Mouse (Mus musculus) heart, adult 2 months (tissue): ENCODE measurements at regions not wholly inside any gene's neighbourhood (a gene's known extent, or its start where the extent isn't known, plus 50 kb on each side); places are given as distances from the start of the nearest gene placed in this dataset.

Experiments used
- CTCF ChIP-seq: fragments of 200-600 bp; IDR thresholded peaks from 2 replicates; pipeline ENCODE4 v1.8.1; 2022; ENCODE audit warnings: antibody characterized with exemption, mild to moderate bottlenecking, moderate library complexity
- POLR2A ChIP-seq: fragments of 200-500 bp; IDR thresholded peaks from 2 replicates; pipeline ENCODE4 v1.6.1; 2011; ENCODE audit warnings: mild to moderate bottlenecking, low read depth, low read length, control low read depth; ENCODE audit not compliant: insufficient read depth

DNA sequence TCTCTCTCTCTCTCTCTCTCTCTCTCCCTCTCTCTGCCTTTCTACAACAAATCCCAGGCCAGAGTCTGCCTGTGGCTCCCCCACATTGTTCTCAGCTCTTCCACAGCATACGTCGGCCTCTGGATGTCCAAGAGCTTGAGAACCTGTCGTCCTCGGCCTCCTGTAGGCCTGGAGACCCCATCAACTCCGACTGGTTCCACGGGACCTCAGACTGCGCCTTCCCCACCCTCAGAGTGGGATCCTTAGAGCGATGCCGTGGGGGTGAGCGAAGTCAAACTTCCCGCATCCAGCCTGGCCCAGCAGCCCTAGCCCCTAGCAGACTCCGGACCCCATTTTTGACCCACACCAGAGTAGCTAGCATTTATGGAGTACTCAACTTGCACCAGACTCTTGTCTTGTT lies 128.7 kb upstream of the Foxd3 start:
- no peak for TF ChIP-seq CTCF
- TF ChIP-seq POLR2A: no peak
